Mouse (Mus musculus): ENCODE measurements around the gene Tns1.

- TF ChIP-seq CTCF (IDR thresholded peaks at IDR 0.05; ENCODE audit: borderline replicate concordance, control insufficient read depth, extremely low read depth, insufficient read depth, low read length, poor library complexity) (no peak), POLR2A (IDR thresholded peaks at IDR 0.05; ENCODE audit: control insufficient read depth, extremely low read depth, insufficient read depth, low read length, poor library complexity) (no peak)
Measured at GRCm38 (mm10) chr1:73958210-73958983, 165.9 kb downstream of the Tns1 start.
